Mouse (Mus musculus): ENCODE results near the gene Cela3b. TPM values are rescaled to one million over a fixed set of nuclear protein-coding genes. Genes with fewer than 3 reads are reported as not detected.

Cela3b gene
- polyA plus RNA-seq, 1 experiment from 2014 or later, result not detected

- Histone ChIP-seq H3K9me3 (ENCODE audit: control insufficient read depth, low read length) (no peaks in the 10 kb centered on the region), H3K36me3 (ENCODE audit: control insufficient read depth, insufficient read depth, low read length) (no peaks in the 10 kb centered on the region), H3K4me2 (peak overlapping the region; percentile 12; the same call in 1 of the 2 replicates), H3K4me3 (ENCODE audit: low read depth, low read length) (no peak overlapping the region), H3K9ac (ENCODE audit: low read depth, low read length) (no peak overlapping the region), H3K27ac (ENCODE audit: low read depth, low read length) (no peak overlapping the region), H3K27me3 (replicated peaks; ENCODE audit: control insufficient read depth, insufficient read depth, low read length) (no peaks in the 10 kb centered on the region), H3K4me1 (replicated peaks; ENCODE audit: control insufficient read depth, insufficient read depth, low read length) (peaks cover 11% of the 10 kb centered on the region)
- 28% methylated on average over 4 of the region's 4 CpGs for WGBS
- DNase-seq (ENCODE audit: low spot score) (no peak), ATAC-seq (replicated peaks; ENCODE audit: low FRiP score) (peak; percentile 77)
Measured at GRCm38 (mm10) chr4:137457292-137457691, 27.0 kb upstream of the Cela3b start.

- H3K36me3 ChIP-seq (ENCODE audit: control insufficient read depth, insufficient read depth, low read length), result no peaks in the 10 kb centered on the region
- H3K27me3 ChIP-seq (replicated peaks; ENCODE audit: control insufficient read depth, insufficient read depth, low read length), result no peaks in the 10 kb centered on the region
- no peak overlapping the region for H3K27ac ChIP-seq (ENCODE audit: low read depth, low read length)
- H3K9ac ChIP-seq (ENCODE audit: low read depth, low read length), result no peak overlapping the region
- H3K9me3 ChIP-seq (ENCODE audit: control insufficient read depth, low read length), result no peaks in the 10 kb centered on the region
- no peak for ATAC-seq (replicated peaks; ENCODE audit: low FRiP score)
- no peak overlapping the region for H3K4me2 ChIP-seq
- DNase-seq (ENCODE audit: low spot score), result no peak
- H3K4me1 ChIP-seq (replicated peaks; ENCODE audit: control insufficient read depth, insufficient read depth, low read length), result peaks cover 11% of the 10 kb centered on the region
- H3K4me3 ChIP-seq (ENCODE audit: low read depth, low read length), result no peak overlapping the region
- WGBS, result 84% methylated on average over 12 of the region's 12 CpGs
Measured at GRCm38 (mm10) chr4:137456581-137456980, 26.2 kb upstream of the Cela3b start.

- 82% methylated on average over 14 of the region's 14 CpGs for WGBS
- no peak overlapping the region for H3K9ac ChIP-seq (ENCODE audit: low read depth, low read length)
- H3K9me3 ChIP-seq (ENCODE audit: control insufficient read depth, low read length), result no peaks in the 10 kb centered on the region
- H3K4me2 ChIP-seq, result no peak overlapping the region
- ATAC-seq (replicated peaks; ENCODE audit: low FRiP score) (no peak), DNase-seq (ENCODE audit: low spot score) (no peak)
- H3K27me3 ChIP-seq (replicated peaks; ENCODE audit: control insufficient read depth, insufficient read depth, low read length), result no peaks in the 10 kb centered on the region
- peaks cover 16% of the 10 kb centered on the region for H3K4me1 ChIP-seq (replicated peaks; ENCODE audit: control insufficient read depth, insufficient read depth, low read length)
- H3K4me3 ChIP-seq (ENCODE audit: low read depth, low read length), result no peak overlapping the region
- H3K27ac ChIP-seq (ENCODE audit: low read depth, low read length), result no peak overlapping the region
- no peaks in the 10 kb centered on the region for H3K36me3 ChIP-seq (ENCODE audit: control insufficient read depth, insufficient read depth, low read length)
Measured at GRCm38 (mm10) chr4:137454582-137454981, 24.2 kb upstream of the Cela3b start.

- Histone ChIP-seq H3K4me1 (replicated peaks; ENCODE audit: control insufficient read depth, insufficient read depth, low read length) (peaks cover 25% of the 10 kb centered on the region), H3K4me2 (no peak within 1 kb of the TSS), H3K9ac (ENCODE audit: low read depth, low read length) (no peak within 1 kb of the TSS), H3K27me3 (replicated peaks; ENCODE audit: control insufficient read depth, insufficient read depth, low read length) (no peaks in the 10 kb centered on the region), H3K4me3 (ENCODE audit: low read depth, low read length) (no peak within 1 kb of the TSS), H3K9me3 (ENCODE audit: control insufficient read depth, low read length) (no peaks in the 10 kb centered on the region), H3K27ac (ENCODE audit: low read depth, low read length) (no peak within 1 kb of the TSS; the same call in 1 of the 2 replicates), H3K36me3 (ENCODE audit: control insufficient read depth, insufficient read depth, low read length) (no peaks in the 10 kb centered on the region)
- no peak for DNase-seq (ENCODE audit: low spot score)
- 81% methylated on average over 8 of the region's 8 CpGs for WGBS
- ATAC-seq (replicated peaks; ENCODE audit: low FRiP score), result no peak
Measured at GRCm38 (mm10) chr4:137453234-137453767, 23.0 kb upstream of the Cela3b start, which contains the start of gene 1700013G24Rik. 1700013G24Rik (plus strand) TSS chr4:137453284.

GRCm38 (mm10) chr4:137452190-137452589, 21.9 kb upstream of the Cela3b start:
- DNase-seq (ENCODE audit: low spot score), result no peak
- H3K27ac ChIP-seq (ENCODE audit: low read depth, low read length), result no peak overlapping the region
- no peak overlapping the region for H3K4me3 ChIP-seq (ENCODE audit: low read depth, low read length)
- no peaks in the 10 kb centered on the region for H3K9me3 ChIP-seq (ENCODE audit: control insufficient read depth, low read length)
- peaks cover 30% of the 10 kb centered on the region for H3K4me1 ChIP-seq (replicated peaks; ENCODE audit: control insufficient read depth, insufficient read depth, low read length)
- ATAC-seq (replicated peaks; ENCODE audit: low FRiP score), result no peak
- no peaks in the 10 kb centered on the region for H3K36me3 ChIP-seq (ENCODE audit: control insufficient read depth, insufficient read depth, low read length)
- H3K27me3 ChIP-seq (replicated peaks; ENCODE audit: control insufficient read depth, insufficient read depth, low read length), result no peaks in the 10 kb centered on the region
- no peak overlapping the region for H3K9ac ChIP-seq (ENCODE audit: low read depth, low read length)
- no peak overlapping the region for H3K4me2 ChIP-seq
- WGBS, result 90% methylated on average over 6 of the region's 6 CpGs

- peaks cover 24% of the 10 kb centered on the region for H3K4me1 ChIP-seq (replicated peaks; ENCODE audit: control insufficient read depth, insufficient read depth, low read length)
- no peaks in the 10 kb centered on the region for H3K27me3 ChIP-seq (replicated peaks; ENCODE audit: control insufficient read depth, insufficient read depth, low read length)
- 81% methylated on average over 10 of the region's 10 CpGs for WGBS
Measured at GRCm38 (mm10) chr4:137449715-137450114, 19.4 kb upstream of the Cela3b start.

GRCm38 (mm10) chr4:137449132-137449531, 18.8 kb upstream of the Cela3b start:
- no peak for ATAC-seq (replicated peaks; ENCODE audit: low FRiP score)
- H3K27me3 ChIP-seq (replicated peaks; ENCODE audit: control insufficient read depth, insufficient read depth, low read length), result no peaks in the 10 kb centered on the region
- no peaks in the 10 kb centered on the region for H3K9me3 ChIP-seq (ENCODE audit: control insufficient read depth, low read length)
- peaks cover 24% of the 10 kb centered on the region for H3K4me1 ChIP-seq (replicated peaks; ENCODE audit: control insufficient read depth, insufficient read depth, low read length)
- WGBS, result 47% methylated on average over 2 of the region's 2 CpGs
- H3K9ac ChIP-seq (ENCODE audit: low read depth, low read length), result no peak overlapping the region
- no peak for DNase-seq (ENCODE audit: low spot score)
- no peaks in the 10 kb centered on the region for H3K36me3 ChIP-seq (ENCODE audit: control insufficient read depth, insufficient read depth, low read length)
- no peak overlapping the region for H3K4me2 ChIP-seq
- H3K27ac ChIP-seq (ENCODE audit: low read depth, low read length), result no peak overlapping the region
- no peak overlapping the region for H3K4me3 ChIP-seq (ENCODE audit: low read depth, low read length)

More at GRCm38 (mm10) chr4:137449715-137450114, 19.4 kb upstream of the Cela3b start:
- DNase-seq (ENCODE audit: low spot score) (no peak), ATAC-seq (replicated peaks; ENCODE audit: low FRiP score) (no peak)
- Histone ChIP-seq H3K27ac (ENCODE audit: low read depth, low read length) (no peak overlapping the region), H3K9ac (ENCODE audit: low read depth, low read length) (no peak overlapping the region), H3K36me3 (ENCODE audit: control insufficient read depth, insufficient read depth, low read length) (no peaks in the 10 kb centered on the region), H3K9me3 (ENCODE audit: control insufficient read depth, low read length) (no peaks in the 10 kb centered on the region), H3K4me2 (no peak overlapping the region), H3K4me3 (ENCODE audit: low read depth, low read length) (no peak overlapping the region)

- Histone ChIP-seq H3K36me3 (ENCODE audit: control insufficient read depth, insufficient read depth, low read length) (no peaks in the 10 kb centered on the region), H3K4me1 (replicated peaks; ENCODE audit: control insufficient read depth, insufficient read depth, low read length) (peaks cover 26% of the 10 kb centered on the region), H3K9ac (ENCODE audit: low read depth, low read length) (no peak overlapping the region), H3K4me3 (ENCODE audit: low read depth, low read length) (no peak overlapping the region), H3K4me2 (no peak overlapping the region), H3K9me3 (ENCODE audit: control insufficient read depth, low read length) (no peaks in the 10 kb centered on the region), H3K27me3 (replicated peaks; ENCODE audit: control insufficient read depth, insufficient read depth, low read length) (no peaks in the 10 kb centered on the region), H3K27ac (ENCODE audit: low read depth, low read length) (no peak overlapping the region)
- DNase-seq (ENCODE audit: low spot score) (no peak), ATAC-seq (replicated peaks; ENCODE audit: low FRiP score) (no peak)
- WGBS, result 37% methylated on average over 2 of the region's 2 CpGs
Measured at GRCm38 (mm10) chr4:137448641-137449040, 18.3 kb upstream of the Cela3b start.

GRCm38 (mm10) chr4:137448197-137448596, 17.9 kb upstream of the Cela3b start:
- H3K4me1 ChIP-seq (replicated peaks; ENCODE audit: control insufficient read depth, insufficient read depth, low read length), result peaks cover 26% of the 10 kb centered on the region
- H3K4me3 ChIP-seq (ENCODE audit: low read depth, low read length), result no peak overlapping the region
- no peaks in the 10 kb centered on the region for H3K27me3 ChIP-seq (replicated peaks; ENCODE audit: control insufficient read depth, insufficient read depth, low read length)
- ATAC-seq (replicated peaks; ENCODE audit: low FRiP score) (no peak), DNase-seq (ENCODE audit: low spot score) (no peak)
- no peak overlapping the region for H3K4me2 ChIP-seq
- H3K27ac ChIP-seq (ENCODE audit: low read depth, low read length), result no peak overlapping the region; the same call in 1 of the 2 replicates
- H3K36me3 ChIP-seq (ENCODE audit: control insufficient read depth, insufficient read depth, low read length), result no peaks in the 10 kb centered on the region
- no peak overlapping the region for H3K9ac ChIP-seq (ENCODE audit: low read depth, low read length)
- H3K9me3 ChIP-seq (ENCODE audit: control insufficient read depth, low read length), result no peaks in the 10 kb centered on the region
- WGBS, result 66% methylated on average over 6 of the region's 6 CpGs

Measured in liver, embryonic 11.5 days (tissue).